Mouse (Mus musculus): Measurements from ENCODE around the gene Hils1.

DNA sequence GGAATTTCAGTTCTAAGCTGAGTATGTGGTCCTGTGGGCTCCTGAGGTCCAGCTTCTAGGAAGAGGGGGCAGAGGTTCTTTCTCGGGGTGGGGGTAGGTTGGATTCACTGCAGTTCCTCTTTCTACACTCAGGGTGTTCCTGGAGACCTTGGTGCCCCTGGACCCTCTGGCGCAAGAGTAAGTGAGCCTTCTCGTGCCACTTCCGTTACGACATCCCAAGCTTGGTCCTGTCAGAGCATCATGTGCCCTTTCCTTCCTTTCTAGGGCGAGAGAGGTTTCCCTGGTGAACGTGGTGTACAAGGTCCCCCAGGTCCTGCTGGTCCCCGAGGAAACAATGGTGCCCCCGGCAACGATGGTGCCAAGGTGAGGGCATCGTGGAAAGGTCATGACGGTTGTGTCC lies 22.2 kb upstream of the Hils1 start:
- TF ChIP-seq POLR2A (IDR thresholded peaks at IDR 0.05; ENCODE audit: low read depth, low read length) (no peak), CTCF (IDR thresholded peaks at IDR 0.05; ENCODE audit: extremely low read depth, insufficient read length, insufficient replicate concordance, low read depth, low read length) (no peak)

All from small intestine, adult 2 months (tissue).